Comparison of ENCODE assay signal across 10 mouse cellular contexts in the genomic region with DNA sequence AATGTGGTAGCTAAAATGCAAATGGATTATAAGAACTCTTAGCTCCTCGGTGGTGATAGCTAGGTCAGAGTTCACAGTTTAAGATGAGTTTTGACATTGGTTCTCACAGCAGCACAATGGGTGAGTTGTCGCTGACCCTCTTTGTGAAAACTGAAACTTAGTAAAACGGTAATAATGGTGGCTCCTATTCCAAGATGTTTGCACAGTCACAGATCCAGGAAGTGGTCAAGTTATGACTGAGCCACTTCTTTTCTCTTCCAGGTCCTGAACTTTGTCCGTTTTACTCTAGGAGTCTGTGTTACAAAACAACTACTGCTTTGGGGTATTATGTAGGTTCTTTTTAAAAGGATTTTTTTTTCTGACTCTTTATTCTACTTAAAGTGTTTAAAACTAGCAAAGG. TPM values are rescaled to one million over a fixed set of nuclear protein-coding genes. Genes with fewer than 3 reads are reported as not detected.
DNase-seq lines count a peak whose midpoint lies in the region; ATAC-seq and TF ChIP-seq lines count a peak whose summit lies in the region.
"Had no signal": no experiment of that assay in that cellular context is flagged by ENCODE, and none has a peak within 500 bp of the region (broad histone marks: within the 10 kb centered on the region; RNA-seq: fewer than 3 reads in every experiment).

No protein-coding gene starts in this region.

- peaks cover 2% of the 10 kb centered on the region for H3K79me2 ChIP-seq in heart, adult 2 months (replicated peaks; ENCODE audit: control insufficient read depth, insufficient read depth, low read length)
- H3K79me2 ChIP-seq in C2C12 (ENCODE audit: control insufficient read depth, insufficient read depth) = peaks cover 60% of the 10 kb centered on the region

- TF ChIP-seq POLR2A in heart, adult 2 months (IDR thresholded peaks at IDR 0.05; ENCODE audit: insufficient read depth, low read depth, low read length) = no peak

- WGBS in heart, embryonic 15.5 days = 59% methylated on average over 4 of the region's 4 CpGs
- 72% methylated on average over 4 of the region's 4 CpGs for WGBS in heart, adult 2 months
- 37% methylated on average over 4 of the region's 4 CpGs for WGBS in liver, postnatal 0 days (ENCODE audit: insufficient replicate concordance)

- H3K9ac ChIP-seq in heart, embryonic 15.5 days = no peak overlapping the region
- no peak overlapping the region for H3K9ac ChIP-seq in heart, adult 2 months (ENCODE audit: low read depth, low read length)
- H3K9ac ChIP-seq in liver, postnatal 0 days (replicated peaks) = no peak overlapping the region

- peaks cover 43% of the 10 kb centered on the region for H3K79me3 ChIP-seq in C2C12 (ENCODE audit: low read depth)

- H3K36me3 ChIP-seq in heart, embryonic 15.5 days = no peaks in the 10 kb centered on the region
- peaks cover 2% of the 10 kb centered on the region; the same call in 1 of the 2 replicates for H3K36me3 ChIP-seq in heart, adult 2 months (ENCODE audit: control insufficient read depth, insufficient read depth, low read length)
- H3K36me3 ChIP-seq in C2C12 (ENCODE audit: control insufficient read depth, insufficient read depth) = no peaks in the 10 kb centered on the region
- no peaks in the 10 kb centered on the region for H3K36me3 ChIP-seq in liver, postnatal 0 days (replicated peaks; ENCODE audit: insufficient read depth, low read length)

- intact Hi-C loops in heart, adult 2 months (cut with DNase I) = loop anchor here (5.0 kb wide), 2 partner anchors 39 to 76 kb away; a partner anchor contains a TSS
- intact Hi-C loops in left cerebral cortex, postnatal 36 days (cut with DNase I) = loop anchor here (5.0 kb wide), 1 partner anchor 69 kb away; no protein-coding TSS in a partner anchor

- H3K27me3 ChIP-seq in heart, embryonic 15.5 days = no peaks in the 10 kb centered on the region
- H3K27me3 ChIP-seq in heart, adult 2 months (ENCODE audit: control insufficient read depth, insufficient read depth, low read length) = no peaks in the 10 kb centered on the region
- no peaks in the 10 kb centered on the region for H3K27me3 ChIP-seq in C2C12 (ENCODE audit: control insufficient read depth, insufficient read depth, insufficient read length)
- H3K27me3 ChIP-seq in liver, postnatal 0 days (ENCODE audit: insufficient read depth, low read length) = no peaks in the 10 kb centered on the region

- H3K4me3 ChIP-seq in heart, embryonic 15.5 days = peak overlapping the region; percentile 97; the same call in 1 of the 2 replicates
- H3K4me3 ChIP-seq in heart, adult 2 months = no peak overlapping the region
- peak overlapping the region; percentile 78 for H3K4me3 ChIP-seq in C2C12 (ENCODE audit: insufficient read depth, poor library complexity, severe bottlenecking)
- H3K4me3 ChIP-seq in liver, postnatal 0 days (ENCODE audit: low read depth, low read length) = peak overlapping the region; percentile 90

- no peaks in the 10 kb centered on the region for H3K9me3 ChIP-seq in heart, embryonic 15.5 days (replicated peaks)
- no peaks in the 10 kb centered on the region for H3K9me3 ChIP-seq in liver, postnatal 0 days (ENCODE audit: low read length)

- no peak for TF ChIP-seq CTCF in heart, adult 2 months (IDR thresholded peaks at IDR 0.05)
- no peak for TF ChIP-seq CTCF in C2C12 (IDR thresholded peaks at IDR 0.05; ENCODE audit: control insufficient read depth, insufficient read depth, insufficient read length)
- no peak for TF ChIP-seq CTCF in liver, postnatal 0 days (IDR thresholded peaks at IDR 0.05; ENCODE audit: low read depth)

- no peak for ATAC-seq in heart, embryonic 15.5 days (replicated peaks; ENCODE audit: insufficient number of reproducible peaks, insufficient read depth, low FRiP score, low read depth)
- ATAC-seq in granulocyte monocyte progenitor cell, adult 5-6 weeks (replicated peaks; ENCODE audit: poor library complexity, severe bottlenecking) = peak; percentile 53
- no peak for ATAC-seq in liver, postnatal 0 days

- TF ChIP-seq EP300 in heart, adult 2 months (IDR thresholded peaks at IDR 0.05; ENCODE audit: insufficient read depth, low read depth, low read length) = no peak
- TF ChIP-seq EP300 in liver, postnatal 0 days (IDR thresholded peaks at IDR 0.05; ENCODE audit: low read depth) = no peak

- DNase-seq in heart, adult 2 months = no peak
- no peak for DNase-seq in liver, postnatal 0 days
- no peak for DNase-seq in right cerebral cortex, adult 18-20 months
- no peak for DNase-seq in cerebellum, postnatal 10 days
- DNase-seq in left cerebral cortex, postnatal 36 days (ENCODE audit: low spot score in 2 of 2) = no peak
- DNase-seq: cerebellum, adult 11-12 months; gastrocnemius, postnatal 25 days had no signal

- peak overlapping the region; percentile 70 for H3K4me2 ChIP-seq in heart, embryonic 15.5 days
- peak overlapping the region; percentile 78 for H3K4me2 ChIP-seq in liver, postnatal 0 days (ENCODE audit: low read depth, low read length)

- peaks cover 4% of the 10 kb centered on the region; the same call in 1 of the 2 replicates for H3K4me1 ChIP-seq in heart, embryonic 15.5 days (replicated peaks)
- peaks cover 2% of the 10 kb centered on the region for H3K4me1 ChIP-seq in heart, adult 2 months (ENCODE audit: control insufficient read depth, insufficient read depth, low read length)
- H3K4me1 ChIP-seq in liver, postnatal 0 days (ENCODE audit: insufficient read depth) = peaks cover 10% of the 10 kb centered on the region

- no peak overlapping the region for H3ac ChIP-seq in C2C12 (ENCODE audit: control insufficient read depth, insufficient read length, low read depth)

- H3K27ac ChIP-seq in heart, embryonic 15.5 days = no peak overlapping the region
- H3K27ac ChIP-seq in heart, adult 2 months = no peak overlapping the region
- no peak overlapping the region for H3K27ac ChIP-seq in liver, postnatal 0 days (ENCODE audit: low read depth)

TF ChIP-seq in C2C12, 6 proteins besides CTCF, POLR2A, EP300 and RAD21:
- TF ChIP-seq MYOD1 (IDR thresholded peaks at IDR 0.05; ENCODE audit: control insufficient read depth, insufficient read length, low read depth) (no peak), USF1 (IDR thresholded peaks at IDR 0.05; ENCODE audit: low read depth) (no peak), CEBPB (IDR thresholded peaks at IDR 0.05; ENCODE audit: low read depth) (no peak), FOSL1 (IDR thresholded peaks at IDR 0.05; ENCODE audit: insufficient read depth, low read length, poor library complexity, severe bottlenecking) (no peak), MYOG (IDR thresholded peaks at IDR 0.05; ENCODE audit: control insufficient read depth, extremely low read depth, insufficient read length) (no peak), MAX (IDR thresholded peaks at IDR 0.05) (no peak)

RNA-seq across cellular contexts. Expression of a gene that starts 1.9 kb away (rescaled TPM):
- 6.3 and 8.7 TPM in 2 replicates for polyA plus RNA-seq in heart, embryonic 15.5 days (2015; fragmentation: Nextera tagmentation; extraction: Ambion mirVana)
- 1 to 10 TPM; 1.1 to 2.3 TPM for total RNA-seq in heart, adult 2 months (2021)
- 1.6 and 1.9 TPM in 2 replicates for polyA plus RNA-seq in heart, adult 2 months (2012; rRNA removed)
- polyA plus RNA-seq in C2C12 (2012; fragmentation: generic; extraction: Trizol) = 17.2 TPM
- 25.9 and 31.2 TPM in 2 replicates for total RNA-seq in granulocyte monocyte progenitor cell, adult 5-6 weeks (2014; fragmentation: Nextera tagmentation)
- total RNA-seq in granulocyte monocyte progenitor cell, adult 5-6 weeks (2017) = 35.9 and 38.8 TPM in 2 replicates
- polyA plus RNA-seq in liver, postnatal 0 days (2015; fragmentation: Nextera tagmentation; extraction: Ambion mirVana) = 16.8 and 18.4 TPM in 2 replicates
- 1 to 10 TPM; 2.2 to 2.3 TPM for total RNA-seq in left cerebral cortex, postnatal 36 days (2021)

RNA-seq across cellular contexts. Expression of a gene that starts 32.0 kb away (rescaled TPM):
- polyA plus RNA-seq in heart, embryonic 15.5 days (2015; fragmentation: Nextera tagmentation; extraction: Ambion mirVana) = 10.2 and 11.0 TPM in 2 replicates
- total RNA-seq in heart, adult 2 months (2021) = 1 to 10 TPM; 5.0 to 5.2 TPM
- polyA plus RNA-seq in heart, adult 2 months (2012; rRNA removed) = 4.5 and 7.3 TPM in 2 replicates
- polyA plus RNA-seq in C2C12 (2012; fragmentation: generic; extraction: Trizol) = 9.7 TPM
- 28.0 and 31.4 TPM in 2 replicates for total RNA-seq in granulocyte monocyte progenitor cell, adult 5-6 weeks (2014; fragmentation: Nextera tagmentation)
- 30.3 and 31.9 TPM in 2 replicates for total RNA-seq in granulocyte monocyte progenitor cell, adult 5-6 weeks (2017)
- 2.6 and 3.6 TPM in 2 replicates for polyA plus RNA-seq in liver, postnatal 0 days (2015; fragmentation: Nextera tagmentation; extraction: Ambion mirVana)
- 10 to 100 TPM in 1 of 2 experiments, 1 to 10 TPM in 1; 9.0 to 10.5 TPM for total RNA-seq in left cerebral cortex, postnatal 36 days (2021)
